Mouse (Mus musculus) left cerebral cortex, adult 9 months (tissue): ENCODE results near the gene Zfp428.
"Not testable (repeated sequence)": the region's sequence is repeated elsewhere in the genome, so short reads cannot be mapped to it uniquely, and the experiment has no call there.

Experiments
- DNase-seq, 2 experiments: peaks; one replicate each; pipeline ENCODE4 v3.0.0; 2022; ENCODE audit warnings: low spot score in 2 of 2

Zfp428 gene

DNA sequence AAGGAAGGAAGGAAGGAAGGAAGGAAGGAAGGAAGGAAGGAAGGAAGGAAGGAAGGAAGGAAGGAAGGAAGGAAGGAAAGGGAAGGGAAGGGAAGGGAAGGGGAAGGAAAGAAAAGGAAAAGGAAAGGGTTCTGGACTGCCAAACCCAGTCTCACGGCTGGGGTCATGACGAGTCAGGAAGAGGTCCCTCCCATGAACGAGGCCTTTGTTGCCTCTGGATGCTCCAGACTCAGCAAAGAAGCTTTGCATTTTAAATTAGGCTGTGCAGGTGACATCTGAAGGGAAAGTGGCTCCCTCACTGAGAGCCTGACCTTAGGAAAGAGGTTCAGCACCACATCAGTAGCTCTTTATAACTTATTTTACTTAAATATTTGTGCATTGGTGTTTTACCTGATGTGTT is 12.3 kb downstream of the Zfp428 start:
- no peak for DNase-seq

GRCm38 (mm10) chr7:24520054-24520453 is 13.2 kb downstream of the Zfp428 start:
- DNase-seq: not testable (repeated sequence)

GRCm38 (mm10) chr7:24522805-24523204 is 16.0 kb downstream of the Zfp428 start:
- DNase-seq: no peak

GRCm38 (mm10) chr7:24523723-24524122 is 16.9 kb downstream of the Zfp428 start:
- DNase-seq: no peak

- no peak for DNase-seq
Observed at GRCm38 (mm10) chr7:24524978-24525377, 18.2 kb downstream of the Zfp428 start.

- DNase-seq: no peak
Observed at GRCm38 (mm10) chr7:24525686-24526420, 19.0 kb downstream of the Zfp428 start.

GRCm38 (mm10) chr7:24528861-24529260 is 22.1 kb downstream of the Zfp428 start:
- DNase-seq: no peak

DNA sequence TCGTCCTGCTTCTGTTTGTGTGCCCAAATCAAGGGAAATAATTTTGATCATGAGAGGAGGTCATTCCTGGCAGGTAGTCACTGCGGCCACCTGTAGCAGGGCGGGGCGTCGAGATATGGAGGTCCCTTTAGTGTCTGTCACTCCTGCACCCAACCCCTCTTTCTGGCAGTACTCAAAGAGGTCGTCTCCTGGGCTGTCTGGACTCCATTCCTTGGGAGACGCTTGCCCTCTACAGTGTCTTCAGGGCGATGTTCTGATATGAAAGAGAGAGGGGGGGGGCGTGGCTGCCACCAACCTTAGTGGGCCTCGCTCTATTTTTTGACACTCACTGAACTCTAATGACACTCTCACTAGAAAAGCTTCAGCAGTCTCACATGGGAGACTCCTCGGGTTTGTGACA is 22.8 kb downstream of the Zfp428 start:
- no peak for DNase-seq

- DNase-seq: peak; percentile 99
Observed at GRCm38 (mm10) chr7:24530062-24530931, 23.5 kb downstream of the Zfp428 start, which contains the start of gene Irgq. Irgq (plus strand) TSS chr7:24530689.

DNA sequence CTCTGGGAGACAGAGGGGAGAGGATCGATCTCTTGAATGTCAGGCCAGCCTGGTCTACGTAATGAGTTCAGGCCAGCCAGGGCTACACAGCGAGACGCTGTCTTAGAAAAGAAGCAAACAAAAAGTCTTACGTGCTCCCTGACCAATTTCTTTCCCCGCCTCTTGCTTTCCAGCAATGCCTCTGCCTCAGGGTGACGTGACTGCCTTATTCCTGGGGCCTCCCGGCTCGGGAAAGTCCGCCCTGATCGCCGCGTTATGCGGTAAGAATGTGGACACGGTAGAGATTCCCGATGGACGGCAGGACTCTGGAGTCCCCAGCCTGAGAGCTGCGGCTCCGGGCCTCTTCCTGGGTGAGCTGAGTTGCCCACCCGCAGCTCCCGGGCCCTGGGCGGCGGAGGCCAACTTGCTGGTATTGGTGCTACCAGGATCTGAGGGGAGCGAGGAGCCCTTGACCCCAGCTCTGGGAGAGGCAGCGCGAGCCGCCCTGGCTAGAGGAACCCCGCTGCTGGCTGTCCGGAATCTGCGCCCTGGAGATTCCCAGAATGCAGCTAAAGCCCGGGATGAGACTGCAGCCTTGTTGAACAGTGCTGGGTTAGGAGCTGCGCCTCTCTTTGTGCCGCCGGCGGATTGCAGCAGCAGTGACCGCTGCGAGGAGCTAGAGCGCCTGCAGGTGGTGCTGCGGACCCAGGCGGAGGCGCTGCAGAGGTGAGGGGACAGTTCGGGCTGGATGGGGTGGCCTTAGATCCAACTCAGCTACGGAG is 24.6 kb downstream of the Zfp428 start:
- DNase-seq: peak in 1 of 2 experiments; percentile 76

- no peak for DNase-seq
Observed at GRCm38 (mm10) chr7:24533031-24533571, 26.3 kb downstream of the Zfp428 start.

DNA sequence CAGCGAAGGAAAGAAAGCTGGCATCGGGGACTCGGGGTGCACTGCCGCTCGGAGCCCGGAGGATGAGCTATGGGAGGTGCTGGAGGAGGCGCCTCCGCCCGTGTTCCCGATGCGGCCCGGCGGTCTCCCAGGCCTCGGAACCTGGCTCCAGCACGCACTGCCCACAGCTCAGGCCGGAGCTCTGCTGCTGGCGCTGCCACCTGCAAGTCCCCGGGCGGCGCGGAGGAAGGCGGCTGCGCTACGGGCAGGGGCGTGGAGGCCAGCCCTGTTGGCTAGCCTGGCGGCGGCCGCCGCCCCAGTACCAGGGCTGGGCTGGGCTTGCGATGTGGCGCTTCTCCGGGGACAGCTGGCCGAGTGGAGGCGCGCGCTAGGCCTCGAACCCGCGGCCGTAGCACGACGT is 27.0 kb downstream of the Zfp428 start:
- no peak for DNase-seq

GRCm38 (mm10) chr7:24534301-24534700 is 27.5 kb downstream of the Zfp428 start:
- no peak for DNase-seq

GRCm38 (mm10) chr7:24537081-24537480 is 30.3 kb downstream of the Zfp428 start:
- DNase-seq: no peak

GRCm38 (mm10) chr7:24537591-24537990 is 30.8 kb downstream of the Zfp428 start:
- DNase-seq: no peak

DNA sequence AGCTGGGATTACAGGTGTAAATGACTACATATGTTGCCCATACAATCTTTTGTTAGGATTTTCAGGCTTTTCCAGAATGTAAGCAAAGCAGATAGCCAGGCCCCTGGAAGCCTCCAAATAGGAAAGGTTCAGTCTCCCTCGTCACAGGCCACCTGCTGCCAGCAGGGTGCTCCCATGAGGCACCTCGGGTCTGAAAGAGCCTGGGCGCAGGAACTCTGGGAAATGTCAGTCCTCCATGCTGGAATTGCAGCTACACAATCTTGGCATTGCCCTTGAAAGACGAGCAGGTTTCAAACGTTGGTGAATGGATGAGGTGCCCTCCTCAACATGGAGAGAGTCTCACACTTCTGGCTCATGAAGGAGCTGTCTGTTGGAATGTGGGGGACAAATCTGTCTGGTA is 31.3 kb downstream of the Zfp428 start:
- DNase-seq: no peak

DNA sequence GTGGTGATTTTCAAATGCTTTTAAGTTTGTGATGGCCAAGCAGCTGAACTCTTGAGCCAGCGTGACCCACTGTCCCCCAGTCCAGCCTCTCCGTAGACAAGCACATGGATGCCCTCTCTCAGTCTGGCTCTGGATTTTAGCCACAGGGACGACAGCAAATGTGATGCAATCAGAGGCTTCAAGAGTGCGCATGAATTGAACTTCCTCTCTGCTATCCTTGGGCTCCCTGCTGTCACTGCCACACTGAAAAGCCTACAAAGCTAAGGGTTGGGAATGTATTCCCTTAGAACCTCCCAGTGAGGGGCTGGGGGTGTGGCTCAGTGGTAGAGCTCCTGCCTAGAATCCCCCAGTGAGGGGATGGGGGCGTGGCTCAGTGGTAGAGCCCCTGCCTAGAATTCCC is 31.9 kb downstream of the Zfp428 start:
- no peak for DNase-seq

DNA sequence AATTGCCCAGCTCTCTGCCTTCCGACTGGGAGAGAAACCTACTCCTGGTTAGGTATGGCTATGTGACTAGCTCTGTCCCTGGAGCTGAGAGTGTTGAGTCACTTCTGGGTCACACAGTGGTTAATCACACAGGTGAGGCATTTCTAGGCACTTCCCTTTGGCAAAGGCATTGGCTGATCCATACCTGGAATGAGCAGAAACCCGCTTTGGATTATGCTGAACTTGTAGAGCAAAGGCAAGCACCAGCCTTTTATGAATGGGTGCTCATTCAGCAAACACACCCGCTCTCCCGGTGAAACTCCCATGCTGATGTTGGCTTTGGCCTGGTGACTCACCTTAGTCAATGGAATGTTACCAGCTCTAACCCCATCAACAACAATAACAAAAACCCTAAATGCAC is 32.9 kb downstream of the Zfp428 start:
- DNase-seq: no peak

- no peak for DNase-seq
Observed at GRCm38 (mm10) chr7:24544506-24544905, 37.7 kb downstream of the Zfp428 start.

DNA sequence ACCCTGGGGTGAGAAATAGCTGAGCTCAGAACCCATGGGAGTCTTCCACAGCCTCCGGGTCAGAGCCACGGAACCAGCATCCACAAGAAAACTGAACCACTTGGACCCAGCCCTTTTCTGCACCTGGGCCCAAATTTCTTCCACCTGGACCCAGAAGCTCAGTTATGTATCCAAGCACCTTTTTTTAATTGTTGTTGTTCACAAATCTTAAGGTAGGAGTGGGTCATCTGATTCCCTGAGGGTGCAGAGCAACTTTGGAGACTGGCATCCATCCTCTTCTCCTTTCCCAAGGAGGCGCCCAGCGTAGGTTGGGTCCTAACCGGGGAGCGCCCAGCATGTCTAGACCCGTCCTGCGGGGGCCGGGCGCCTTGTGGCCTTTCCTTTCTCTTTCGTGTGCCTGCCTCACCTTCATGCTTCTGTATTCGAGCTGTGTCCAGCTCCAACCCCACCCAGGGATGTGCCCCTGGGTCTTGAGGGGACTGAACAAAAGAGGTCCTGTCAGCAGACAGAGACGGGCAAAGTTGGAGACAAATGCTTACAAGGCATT is 39.3 kb downstream of the Zfp428 start, which contains the start of the genes Pinlyp and Xrcc1:
Pinlyp (minus strand) TSS at position 51 of the 547 bp plus-strand sequence.
Xrcc1 (plus strand) TSS at position 222 of the 547 bp plus-strand sequence.
- DNase-seq: no peak

DNA sequence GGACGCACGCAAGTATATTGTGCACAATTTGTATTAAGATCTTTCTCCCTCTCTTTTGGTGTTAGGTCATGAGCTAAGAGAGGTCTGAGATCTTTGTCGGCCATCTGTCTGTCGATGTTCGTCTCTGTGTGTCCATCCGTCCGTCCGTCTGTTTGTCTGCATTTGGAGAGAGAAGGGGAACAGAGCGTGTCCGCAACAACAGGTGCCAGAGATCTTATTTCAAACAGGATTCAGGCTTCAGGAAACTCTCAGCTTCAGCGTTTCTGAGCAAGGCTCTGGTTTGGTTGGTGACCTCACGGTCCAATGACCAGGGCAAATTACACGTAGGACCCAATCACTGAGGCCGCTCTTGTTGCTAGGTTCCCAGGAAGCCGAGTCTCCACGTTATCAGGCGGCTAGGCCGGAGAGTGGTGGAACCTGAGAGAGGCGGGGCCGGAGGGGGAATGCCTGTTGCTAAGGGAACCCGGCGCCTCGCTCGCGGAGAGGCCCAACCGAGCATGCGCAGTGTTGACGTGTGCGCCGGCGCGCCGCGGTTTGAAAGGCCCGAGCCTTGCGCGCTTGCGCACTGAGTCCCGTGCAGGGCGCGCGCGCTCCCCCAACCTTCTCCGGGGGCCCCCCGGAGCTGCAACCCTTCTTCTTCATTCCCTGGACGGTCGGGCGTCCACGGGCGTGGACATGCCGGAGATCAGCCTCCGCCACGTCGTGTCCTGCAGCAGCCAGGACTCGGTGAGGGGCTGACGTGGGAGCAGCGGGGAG is 40.0 kb downstream of the Zfp428 start:
- peak; percentile 98 to 99 for DNase-seq
